Comparison of ENCODE assay signal across 27 mouse cellular contexts in genomic region chr17:47602289-47602688, GRCm38 (mm10). TPM values are rescaled to one million over a fixed set of nuclear protein-coding genes. Genes with fewer than 3 reads are reported as not detected.
A peak's percentile ranks its signal among the peaks of the same experiment; 100 is the strongest.
DNase-seq lines count a peak whose midpoint lies in the region; ATAC-seq and TF ChIP-seq lines count a peak whose summit lies in the region.
"Had no signal": no experiment of that assay in that cellular context is flagged by ENCODE, and none has a peak within 500 bp of the region (broad histone marks: within the 10 kb centered on the region; RNA-seq: fewer than 3 reads in every experiment).

No protein-coding gene starts in this region.

- no peak for TF ChIP-seq POLR2A in myocyte (IDR thresholded peaks at IDR 0.05; ENCODE audit: insufficient read length, low read depth)

- H3K27ac ChIP-seq in midbrain, embryonic 11.5 days (ENCODE audit: low read depth, low read length), result no peak overlapping the region
- no peak overlapping the region for H3K27ac ChIP-seq in midbrain, embryonic 16.5 days (ENCODE audit: low read length)
- H3K27ac ChIP-seq: gastrocnemius, adult 2 months; heart, embryonic 10.5 days; heart, embryonic 13.5 days; hindbrain, embryonic 14.5 days; hindbrain, postnatal 0 days had no signal

- WGBS in midbrain, embryonic 11.5 days, result 91% methylated on average over 11 of the region's 11 CpGs
- 94% methylated on average over 11 of the region's 11 CpGs for WGBS in midbrain, embryonic 16.5 days

- H3K9me3 ChIP-seq in midbrain, embryonic 11.5 days (ENCODE audit: control insufficient read depth, low read length), result no peaks in the 10 kb centered on the region
- no peaks in the 10 kb centered on the region for H3K9me3 ChIP-seq in midbrain, embryonic 16.5 days (replicated peaks; ENCODE audit: control insufficient read depth, low read length, poor library complexity, severe bottlenecking)
- H3K9me3 ChIP-seq: embryonic facial prominence, embryonic 15.5 days; heart, embryonic 10.5 days; heart, embryonic 13.5 days had no signal

- no peaks in the 10 kb centered on the region for H3K79me2 ChIP-seq in myocyte (ENCODE audit: control insufficient read depth, insufficient read depth)

- H3K4me2 ChIP-seq in midbrain, embryonic 11.5 days, result no peak overlapping the region
- H3K4me2 ChIP-seq in midbrain, embryonic 16.5 days (ENCODE audit: low read length), result no peak overlapping the region
- no peak overlapping the region for H3K4me2 ChIP-seq in myocyte (ENCODE audit: low read depth)
- H3K4me2 ChIP-seq: embryonic facial prominence, embryonic 15.5 days; heart, embryonic 13.5 days; hindbrain, embryonic 14.5 days had no signal

- peaks cover 7% of the 10 kb centered on the region for H3K4me1 ChIP-seq in midbrain, embryonic 11.5 days (ENCODE audit: control insufficient read depth, insufficient read depth, low read length)
- H3K4me1 ChIP-seq in midbrain, embryonic 16.5 days (ENCODE audit: control insufficient read depth, insufficient read depth, low read length), result 0 out of 2 replicates have a peak, but pooled peaks cover 2% of the 10 kb centered on the region

- H3K27me3 ChIP-seq in midbrain, embryonic 11.5 days (ENCODE audit: control insufficient read depth, insufficient read depth, low read length), result no peaks in the 10 kb centered on the region
- no peaks in the 10 kb centered on the region for H3K27me3 ChIP-seq in midbrain, embryonic 16.5 days (ENCODE audit: control insufficient read depth, insufficient read depth, low read depth, low read length)
- H3K27me3 ChIP-seq in myocyte (ENCODE audit: control insufficient read depth, insufficient read depth, insufficient read length), result no peaks in the 10 kb centered on the region
- H3K27me3 ChIP-seq: embryonic facial prominence, embryonic 15.5 days; heart, embryonic 13.5 days had no signal

- H3K9ac ChIP-seq in midbrain, embryonic 11.5 days (ENCODE audit: low read length), result no peak overlapping the region
- H3K9ac ChIP-seq in midbrain, embryonic 16.5 days (ENCODE audit: low read depth, low read length), result no peak overlapping the region
- H3K9ac ChIP-seq: embryonic facial prominence, embryonic 15.5 days; forebrain, postnatal 0 days; heart, embryonic 13.5 days; hindbrain, embryonic 14.5 days had no signal

- peak; percentile 89 for DNase-seq in heart, adult 11 months
- DNase-seq in heart, adult 8-10 months (ENCODE audit: low spot score), result no peak
- peak; percentile 61 for DNase-seq in midbrain, embryonic 11.5 days (ENCODE audit: low spot score, missing footprints)
- no peak for DNase-seq in right cerebral cortex, adult 2 months (ENCODE audit: low spot score in 2 of 2)
- DNase-seq: adrenal gland, adult 8-10 months; adrenal gland, postnatal 25 days; cerebellum, adult 11-12 months; cerebellum, adult 9-11 months; cerebellum, postnatal 25 days; embryo, embryonic 11 days; forebrain, postnatal 0 days; gastrocnemius, adult 2 months; gastrocnemius, postnatal 14 days; heart, adult 18-20 months; heart, postnatal 14 days; heart, postnatal 4 days had no signal

- no peak overlapping the region for H3K4me3 ChIP-seq in midbrain, embryonic 11.5 days (ENCODE audit: low read depth, low read length)
- no peak overlapping the region for H3K4me3 ChIP-seq in midbrain, embryonic 16.5 days (ENCODE audit: low read depth, low read length)
- H3K4me3 ChIP-seq in myocyte, result no peak overlapping the region
- H3K4me3 ChIP-seq: embryonic facial prominence, embryonic 15.5 days; gastrocnemius, adult 2 months; heart, embryonic 10.5 days; heart, embryonic 13.5 days had no signal

- ATAC-seq in midbrain, embryonic 11.5 days (ENCODE audit: low FRiP score), result no peak
- ATAC-seq in midbrain, embryonic 16.5 days, result no peak
- ATAC-seq: activated CD4-positive, CD25-positive, alpha-beta regulatory T cell, adult 4 months; CD4-positive, CD25-positive, alpha-beta regulatory T cell, adult 4 months; forebrain, embryonic 14.5 days; forebrain, postnatal 0 days; hindbrain, postnatal 0 days; inflammation-experienced regulatory T-cells, adult 6 months had no signal

- H3ac ChIP-seq in myocyte (ENCODE audit: control insufficient read depth, insufficient read length), result no peak overlapping the region

- H3K36me3 ChIP-seq in midbrain, embryonic 11.5 days (ENCODE audit: control insufficient read depth, insufficient read depth, low read length), result peaks cover 19% of the 10 kb centered on the region
- peaks cover 35% of the 10 kb centered on the region for H3K36me3 ChIP-seq in midbrain, embryonic 16.5 days (ENCODE audit: control insufficient read depth, insufficient read depth, low read length)
- peaks cover 31% of the 10 kb centered on the region for H3K36me3 ChIP-seq in myocyte (ENCODE audit: control insufficient read depth, insufficient read depth)

TF ChIP-seq in myocyte, 11 proteins besides CTCF, POLR2A, EP300 and RAD21:
- TF ChIP-seq TCF12 (IDR thresholded peaks at IDR 0.05; ENCODE audit: insufficient read depth, poor library complexity, severe bottlenecking), result no peak
- peak; percentile 69 for TF ChIP-seq POLR2AphosphoS2 (IDR thresholded peaks at IDR 0.05; ENCODE audit: insufficient read length, low read depth)
- no peak for TF ChIP-seq TCF3 (IDR thresholded peaks at IDR 0.05; ENCODE audit: insufficient read length, low read depth)
- TF ChIP-seq USF1 (IDR thresholded peaks at IDR 0.05; ENCODE audit: low read depth), result no peak
- TF ChIP-seq MAX (IDR thresholded peaks at IDR 0.05; ENCODE audit: low read depth), result no peak
- no peak for TF ChIP-seq REST (IDR thresholded peaks at IDR 0.05; ENCODE audit: insufficient read depth, insufficient read length)
- TF ChIP-seq MYOG (IDR thresholded peaks at IDR 0.05; ENCODE audit: control insufficient read depth in 1 of 3, insufficient read depth in 1 of 3, insufficient read length in 2 of 3, low read depth in 2 of 3), result no peak

RNA-seq across cellular contexts. Expression of gene Bysl, which starts 9.0 kb away (rescaled TPM):
- 10 to 100 TPM; 14.2 to 16.9 (median 15.9) TPM for total RNA-seq in heart, adult 8-10 months (2022)
- polyA plus RNA-seq in midbrain, embryonic 11.5 days (2014; fragmentation: Nextera tagmentation; extraction: Ambion mirVana), result 29.6 and 30.4 TPM in 2 replicates
- polyA plus RNA-seq in midbrain, embryonic 16.5 days (2015; fragmentation: Nextera tagmentation; extraction: Ambion mirVana), result 38.6 and 40.7 TPM in 2 replicates
- polyA plus RNA-seq in myocyte (2012; fragmentation: generic; extraction: Trizol), result 41.0 TPM

RNA-seq across cellular contexts. Expression of gene Med20, which starts 9.1 kb away (rescaled TPM):
- 10 to 100 TPM; 15.7 to 19.9 (median 18.1) TPM for total RNA-seq in heart, adult 8-10 months (2022)
- 39.0 and 41.2 TPM in 2 replicates for polyA plus RNA-seq in midbrain, embryonic 11.5 days (2014; fragmentation: Nextera tagmentation; extraction: Ambion mirVana)
- polyA plus RNA-seq in midbrain, embryonic 16.5 days (2015; fragmentation: Nextera tagmentation; extraction: Ambion mirVana), result 47.0 and 47.7 TPM in 2 replicates
- polyA plus RNA-seq in myocyte (2012; fragmentation: generic; extraction: Trizol), result 33.4 TPM

RNA-seq across cellular contexts. Expression of gene Gm20517, which starts 9.1 kb away (rescaled TPM):
- 1 to 10 TPM in 3 of 4 experiments, under 1 TPM in 1; 0.35 to 5.1 (median 2.0) TPM for total RNA-seq in heart, adult 8-10 months (2022)
- 1.4 and 1.8 TPM in 2 replicates for polyA plus RNA-seq in midbrain, embryonic 11.5 days (2014; fragmentation: Nextera tagmentation; extraction: Ambion mirVana)
- 1.3 and 2.0 TPM in 2 replicates for polyA plus RNA-seq in midbrain, embryonic 16.5 days (2015; fragmentation: Nextera tagmentation; extraction: Ambion mirVana)
- 1.5 TPM for polyA plus RNA-seq in myocyte (2012; fragmentation: generic; extraction: Trizol)

RNA-seq across cellular contexts. Expression of gene Usp49, which starts 28.2 kb away (rescaled TPM):
- 1 to 10 TPM; 3.4 to 4.6 (median 3.7) TPM for total RNA-seq in heart, adult 8-10 months (2022)
- polyA plus RNA-seq in midbrain, embryonic 11.5 days (2014; fragmentation: Nextera tagmentation; extraction: Ambion mirVana), result 6.3 and 8.0 TPM in 2 replicates
- polyA plus RNA-seq in midbrain, embryonic 16.5 days (2015; fragmentation: Nextera tagmentation; extraction: Ambion mirVana), result 5.3 and 7.3 TPM in 2 replicates
- polyA plus RNA-seq in myocyte (2012; fragmentation: generic; extraction: Trizol), result 2.5 TPM

Comparison
In these comparisons a context has a peak if more than half of its experiments do, and no peak if none do; other contexts are left out.
1. DNase-seq: peak in heart, adult 11 months (single experiment) and midbrain, embryonic 11.5 days (single experiment); none in heart, adult 8-10 months (single experiment) and right cerebral cortex, adult 2 months (0 of 2).